Mouse (Mus musculus): ENCODE results near the gene Arhgef7. TPM values are rescaled to one million over a fixed set of nuclear protein-coding genes. Genes with fewer than 3 reads are reported as not detected.
A peak's percentile ranks its signal among the peaks of the same experiment; 100 is the strongest.

Arhgef7 gene
- polyA plus RNA-seq, 1 experiment = 19.9 TPM

- no peak for TF ChIP-seq CTCF (IDR thresholded peaks at IDR 0.05; ENCODE audit: control insufficient read depth, insufficient read depth, insufficient replicate concordance, low read depth, low read length)
- no peak for TF ChIP-seq POLR2A (IDR thresholded peaks at IDR 0.05; ENCODE audit: control insufficient read depth, low read depth, low read length)
- no peak overlapping the region for H3K4me3 ChIP-seq (ENCODE audit: control insufficient read depth, low read depth, low read length)
- no peaks in the 10 kb centered on the region for H3K36me3 ChIP-seq (ENCODE audit: control insufficient read depth, insufficient read depth, low read length)
- H3K4me1 ChIP-seq (ENCODE audit: control insufficient read depth, insufficient read depth, low read length) = no peaks in the 10 kb centered on the region; the same call in 1 of the 2 replicates
- no peak overlapping the region for H3K27ac ChIP-seq (ENCODE audit: control insufficient read depth, insufficient read depth, low read depth, low read length)
- H3K27me3 ChIP-seq (ENCODE audit: control insufficient read depth, insufficient read depth, low read length) = no peaks in the 10 kb centered on the region
Measured at GRCm38 (mm10) chr8:11739082-11739481, 11.6 kb downstream of the Arhgef7 start.

- Histone ChIP-seq H3K27ac (ENCODE audit: control insufficient read depth, insufficient read depth, low read depth, low read length) (no peak overlapping the region), H3K36me3 (ENCODE audit: control insufficient read depth, insufficient read depth, low read length) (no peaks in the 10 kb centered on the region), H3K27me3 (ENCODE audit: control insufficient read depth, insufficient read depth, low read length) (no peaks in the 10 kb centered on the region), H3K4me3 (ENCODE audit: control insufficient read depth, low read depth, low read length) (no peak overlapping the region), H3K4me1 (ENCODE audit: control insufficient read depth, insufficient read depth, low read length) (no peaks in the 10 kb centered on the region; the same call in 1 of the 2 replicates)
- no peak for TF ChIP-seq POLR2A (IDR thresholded peaks at IDR 0.05; ENCODE audit: control insufficient read depth, low read depth, low read length)
- TF ChIP-seq CTCF (IDR thresholded peaks at IDR 0.05; ENCODE audit: control insufficient read depth, insufficient read depth, insufficient replicate concordance, low read depth, low read length) = no peak
Measured at GRCm38 (mm10) chr8:11740857-11741256, 13.3 kb downstream of the Arhgef7 start.

- Histone ChIP-seq H3K4me1 (ENCODE audit: control insufficient read depth, insufficient read depth, low read length) (no peaks in the 10 kb centered on the region; the same call in 1 of the 2 replicates), H3K36me3 (ENCODE audit: control insufficient read depth, insufficient read depth, low read length) (no peaks in the 10 kb centered on the region), H3K4me3 (ENCODE audit: control insufficient read depth, low read depth, low read length) (no peak overlapping the region), H3K27me3 (ENCODE audit: control insufficient read depth, insufficient read depth, low read length) (no peaks in the 10 kb centered on the region), H3K27ac (ENCODE audit: control insufficient read depth, insufficient read depth, low read depth, low read length) (no peak overlapping the region)
- TF ChIP-seq POLR2A (IDR thresholded peaks at IDR 0.05; ENCODE audit: control insufficient read depth, low read depth, low read length) (no peak), CTCF (IDR thresholded peaks at IDR 0.05; ENCODE audit: control insufficient read depth, insufficient read depth, insufficient replicate concordance, low read depth, low read length) (no peak)
Measured at GRCm38 (mm10) chr8:11743580-11743979, 16.1 kb downstream of the Arhgef7 start.

- Histone ChIP-seq H3K4me1 (ENCODE audit: control insufficient read depth, insufficient read depth, low read length) (no peaks in the 10 kb centered on the region; the same call in 1 of the 2 replicates), H3K27ac (ENCODE audit: control insufficient read depth, insufficient read depth, low read depth, low read length) (no peak overlapping the region), H3K4me3 (ENCODE audit: control insufficient read depth, low read depth, low read length) (no peak overlapping the region), H3K36me3 (ENCODE audit: control insufficient read depth, insufficient read depth, low read length) (no peaks in the 10 kb centered on the region), H3K27me3 (ENCODE audit: control insufficient read depth, insufficient read depth, low read length) (no peaks in the 10 kb centered on the region)
- TF ChIP-seq CTCF (IDR thresholded peaks at IDR 0.05; ENCODE audit: control insufficient read depth, insufficient read depth, insufficient replicate concordance, low read depth, low read length) (no peak), POLR2A (IDR thresholded peaks at IDR 0.05; ENCODE audit: control insufficient read depth, low read depth, low read length) (no peak)
Measured at GRCm38 (mm10) chr8:11746850-11747600, 19.5 kb downstream of the Arhgef7 start.

GRCm38 (mm10) chr8:11749472-11749871, 22.0 kb downstream of the Arhgef7 start:
- Histone ChIP-seq H3K27me3 (ENCODE audit: control insufficient read depth, insufficient read depth, low read length) (no peaks in the 10 kb centered on the region), H3K36me3 (ENCODE audit: control insufficient read depth, insufficient read depth, low read length) (no peaks in the 10 kb centered on the region)
- no peak for TF ChIP-seq POLR2A (IDR thresholded peaks at IDR 0.05; ENCODE audit: control insufficient read depth, low read depth, low read length)
- no peak for TF ChIP-seq CTCF (IDR thresholded peaks at IDR 0.05; ENCODE audit: control insufficient read depth, insufficient read depth, insufficient replicate concordance, low read depth, low read length)

GRCm38 (mm10) chr8:11752338-11752737, 24.8 kb downstream of the Arhgef7 start:
- TF ChIP-seq POLR2A (IDR thresholded peaks at IDR 0.05; ENCODE audit: control insufficient read depth, low read depth, low read length) = no peak
- no peak for TF ChIP-seq CTCF (IDR thresholded peaks at IDR 0.05; ENCODE audit: control insufficient read depth, insufficient read depth, insufficient replicate concordance, low read depth, low read length)
- Histone ChIP-seq H3K27ac (ENCODE audit: control insufficient read depth, insufficient read depth, low read depth, low read length) (no peak overlapping the region), H3K36me3 (ENCODE audit: control insufficient read depth, insufficient read depth, low read length) (no peaks in the 10 kb centered on the region), H3K27me3 (ENCODE audit: control insufficient read depth, insufficient read depth, low read length) (no peaks in the 10 kb centered on the region), H3K4me3 (ENCODE audit: control insufficient read depth, low read depth, low read length) (no peak overlapping the region), H3K4me1 (ENCODE audit: control insufficient read depth, insufficient read depth, low read length) (no peaks in the 10 kb centered on the region)

More at GRCm38 (mm10) chr8:11749472-11749871, 22.0 kb downstream of the Arhgef7 start:
- H3K27ac ChIP-seq (ENCODE audit: control insufficient read depth, insufficient read depth, low read depth, low read length) = no peak overlapping the region
- no peak overlapping the region for H3K4me3 ChIP-seq (ENCODE audit: control insufficient read depth, low read depth, low read length)
- H3K4me1 ChIP-seq (ENCODE audit: control insufficient read depth, insufficient read depth, low read length) = no peaks in the 10 kb centered on the region

- TF ChIP-seq CTCF (IDR thresholded peaks at IDR 0.05; ENCODE audit: control insufficient read depth, insufficient read depth, insufficient replicate concordance, low read depth, low read length) (no peak), POLR2A (IDR thresholded peaks at IDR 0.05; ENCODE audit: control insufficient read depth, low read depth, low read length) (no peak)
- Histone ChIP-seq H3K27me3 (ENCODE audit: control insufficient read depth, insufficient read depth, low read length) (no peaks in the 10 kb centered on the region), H3K4me1 (ENCODE audit: control insufficient read depth, insufficient read depth, low read length) (0 out of 2 replicates have a peak, but pooled peaks cover 2% of the 10 kb centered on the region), H3K4me3 (ENCODE audit: control insufficient read depth, low read depth, low read length) (no peak overlapping the region), H3K36me3 (ENCODE audit: control insufficient read depth, insufficient read depth, low read length) (no peaks in the 10 kb centered on the region), H3K27ac (ENCODE audit: control insufficient read depth, insufficient read depth, low read depth, low read length) (0 out of 2 replicates have a peak overlapping the region, but pooled peaks have one; percentile 57)
Measured at GRCm38 (mm10) chr8:11753155-11753941, 25.8 kb downstream of the Arhgef7 start.
